Mouse (Mus musculus): ENCODE measurements around the gene Olfr1129. TPM values are rescaled to one million over a fixed set of nuclear protein-coding genes. Genes with fewer than 3 reads are reported as not detected.
"Not testable (repeated sequence)": the region's sequence is repeated elsewhere in the genome, so short reads cannot be mapped to it uniquely, and the experiment has no call there.

Olfr1129 gene
- not detected in 2 replicates for polyA plus RNA-seq (2016; fragmentation: Nextera tagmentation; extraction: Ambion mirVana)

- WGBS (ENCODE audit: insufficient replicate concordance) = 44% methylated on average over 1 of the region's 1 CpGs
- H3K9me3 ChIP-seq (replicated peaks); H3K9ac ChIP-seq; H3K27me3 ChIP-seq (replicated peaks); H3K27ac ChIP-seq; H3K4me3 ChIP-seq; H3K36me3 ChIP-seq; H3K4me1 ChIP-seq; H3K4me2 ChIP-seq; ATAC-seq: not testable (repeated sequence)
Observed at GRCm38 (mm10) chr2:87573602-87574001, at the start of gene Olfr1129. Gene Olfr1129, plus strand, starts transcription at chr2:87573902.

DNA sequence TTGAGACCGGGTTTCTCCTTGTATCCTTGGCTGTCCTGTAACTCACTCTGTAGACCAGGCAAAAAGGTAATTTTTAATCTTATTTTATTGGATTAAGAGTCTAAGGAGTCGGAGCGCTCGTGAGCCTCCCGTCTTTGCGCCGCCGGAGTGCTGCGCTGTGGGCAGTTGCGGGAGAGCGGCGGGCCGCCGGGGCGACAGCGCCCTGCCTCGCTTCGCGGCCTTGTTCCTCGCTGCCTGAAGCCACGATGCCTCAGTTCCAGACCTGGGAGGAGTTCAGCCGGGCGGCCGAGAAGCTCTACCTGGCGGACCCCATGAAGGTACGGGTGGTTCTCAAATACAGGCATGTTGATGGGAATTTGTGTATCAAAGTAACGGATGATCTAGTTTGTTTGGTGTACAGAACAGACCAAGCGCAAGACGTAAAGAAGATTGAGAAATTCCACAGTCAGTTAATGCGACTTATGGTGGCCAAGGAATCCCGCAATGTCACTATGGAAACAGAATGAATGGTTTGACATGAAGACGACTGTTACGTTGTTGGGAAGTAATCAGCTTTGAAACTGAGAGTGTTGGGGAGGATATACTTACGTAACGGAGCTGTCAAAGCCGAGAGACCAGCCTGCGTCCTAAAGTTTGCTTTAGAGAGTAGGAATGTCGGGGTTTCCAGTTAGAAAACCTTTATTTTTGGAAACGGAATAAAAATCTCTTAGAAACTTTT, 47.6 kb upstream of the Olfr1129 start:
- 26% methylated on average over 38 of the region's 39 CpGs for WGBS (ENCODE audit: insufficient replicate concordance)
- not testable (repeated sequence) for H3K27ac ChIP-seq; H3K4me3 ChIP-seq; H3K9ac ChIP-seq; H3K36me3 ChIP-seq; ATAC-seq; H3K4me1 ChIP-seq; H3K9me3 ChIP-seq (replicated peaks); H3K27me3 ChIP-seq (replicated peaks)
- peak overlapping the region; percentile 22; the same call in 1 of the 2 replicates for H3K4me2 ChIP-seq

DNA sequence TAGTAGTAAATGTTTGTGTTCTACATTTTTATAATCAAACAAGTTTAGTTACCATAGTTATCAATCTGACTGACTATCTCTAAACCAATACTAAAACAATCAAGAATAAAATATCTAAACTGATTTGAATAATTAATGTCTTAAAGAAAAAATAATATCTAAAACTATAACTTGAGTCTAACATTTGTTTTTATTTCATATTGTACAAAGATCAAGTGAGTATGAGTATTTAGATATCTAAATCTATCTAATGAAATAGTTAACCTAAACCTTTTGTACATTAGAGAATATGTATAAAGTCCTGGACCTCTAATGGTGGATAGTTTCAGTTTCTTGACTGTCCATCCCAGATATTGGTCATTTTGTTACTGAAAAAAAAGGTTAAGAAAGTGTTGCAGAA, 42.2 kb upstream of the Olfr1129 start, which contains the start of gene Olfr153:
Olfr153 (plus strand) TSS at position 301 of the 400 bp plus-strand sequence.
- Histone ChIP-seq H3K9ac (no peak within 1 kb of the TSS), H3K4me1 (no peaks in the 10 kb centered on the region), H3K27me3 (replicated peaks) (no peaks in the 10 kb centered on the region), H3K4me2 (no peak within 1 kb of the TSS), H3K9me3 (replicated peaks) (no peaks in the 10 kb centered on the region), H3K4me3 (no peak within 1 kb of the TSS), H3K27ac (no peak within 1 kb of the TSS), H3K36me3 (no peaks in the 10 kb centered on the region)
- no peak for ATAC-seq

DNA sequence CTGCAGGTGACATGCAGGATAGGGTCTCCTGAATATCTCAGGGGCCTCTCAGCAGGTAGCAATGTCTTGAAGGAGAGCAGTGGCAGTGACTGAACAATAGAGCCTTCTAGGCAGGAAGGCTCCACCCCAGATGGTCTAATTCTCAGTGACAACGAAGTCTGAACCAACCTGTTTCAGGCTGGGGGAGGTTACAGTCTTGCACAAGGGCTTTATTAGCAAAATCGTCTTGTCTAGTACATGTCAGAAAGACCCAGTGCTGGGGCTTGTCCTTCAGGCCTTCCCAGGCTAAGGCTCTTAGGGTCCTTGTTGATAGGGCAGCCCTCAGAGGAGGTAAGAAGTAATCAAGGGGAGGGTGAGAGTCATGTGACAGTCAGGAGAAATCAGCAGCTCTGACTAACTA, 38.9 kb upstream of the Olfr1129 start:
- no peak for ATAC-seq
- no peaks in the 10 kb centered on the region for H3K27me3 ChIP-seq (replicated peaks)
- no peaks in the 10 kb centered on the region for H3K9me3 ChIP-seq (replicated peaks)
- H3K36me3 ChIP-seq = no peaks in the 10 kb centered on the region
- H3K27ac ChIP-seq = no peak overlapping the region
- WGBS (ENCODE audit: insufficient replicate concordance) = 53% methylated on average over 2 of the region's 2 CpGs
- no peak overlapping the region for H3K9ac ChIP-seq
- H3K4me3 ChIP-seq = no peak overlapping the region
- no peak overlapping the region for H3K4me2 ChIP-seq
- H3K4me1 ChIP-seq = no peaks in the 10 kb centered on the region

- ATAC-seq = no peak
- Histone ChIP-seq H3K27me3 (replicated peaks) (no peaks in the 10 kb centered on the region), H3K27ac (no peak within 1 kb of the TSS), H3K9ac (no peak within 1 kb of the TSS), H3K4me3 (no peak within 1 kb of the TSS), H3K9me3 (replicated peaks) (no peaks in the 10 kb centered on the region), H3K36me3 (no peaks in the 10 kb centered on the region), H3K4me2 (no peak within 1 kb of the TSS), H3K4me1 (no peaks in the 10 kb centered on the region)
- WGBS (ENCODE audit: insufficient replicate concordance) = 69% methylated on average over 1 of the region's 1 CpGs
Observed at GRCm38 (mm10) chr2:87545442-87545841, 28.3 kb upstream of the Olfr1129 start, which contains the start of gene Olfr1128. Gene Olfr1128, minus strand, starts transcription at chr2:87545542.

GRCm38 (mm10) chr2:87605912-87606311, 32.2 kb downstream of the Olfr1129 start, which contains the start of gene Olfr1130:
Gene Olfr1130, plus strand, starts transcription at chr2:87606212.
- H3K27me3 ChIP-seq (replicated peaks); H3K27ac ChIP-seq; ATAC-seq; H3K9ac ChIP-seq; H3K9me3 ChIP-seq (replicated peaks); H3K36me3 ChIP-seq; H3K4me2 ChIP-seq; H3K4me1 ChIP-seq; H3K4me3 ChIP-seq: not testable (repeated sequence)

DNA sequence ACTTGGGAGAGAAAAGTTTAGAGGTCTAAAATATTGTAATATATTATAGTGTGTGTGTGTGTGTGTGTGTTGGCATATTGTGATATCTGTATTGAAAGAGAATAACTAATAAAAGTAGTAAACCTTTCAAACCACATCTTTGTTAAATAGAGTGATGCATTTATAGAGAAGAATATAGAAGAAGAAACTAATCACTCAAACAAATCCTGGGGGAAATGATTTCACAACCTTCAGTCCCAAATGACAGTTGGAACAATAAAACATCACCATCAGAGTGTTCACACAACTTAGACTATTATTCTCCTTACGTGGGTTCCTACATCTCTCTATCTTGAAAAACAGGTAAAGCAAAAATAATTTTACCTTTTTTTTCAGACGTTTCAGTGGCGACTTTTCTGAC, 53.1 kb downstream of the Olfr1129 start, which contains the start of gene Olfr1131:
Olfr1131 (plus strand) TSS at position 301 of the 400 bp plus-strand sequence.
- no peaks in the 10 kb centered on the region for H3K4me1 ChIP-seq
- H3K36me3 ChIP-seq = no peaks in the 10 kb centered on the region
- no peaks in the 10 kb centered on the region for H3K27me3 ChIP-seq (replicated peaks)
- no peak within 1 kb of the TSS for H3K4me3 ChIP-seq
- 0 out of 2 replicates have a peak, but pooled peaks cover 2% of the 10 kb centered on the region for H3K9me3 ChIP-seq (replicated peaks)
- no peak for ATAC-seq
- 49% methylated on average over 3 of the region's 3 CpGs for WGBS (ENCODE audit: insufficient replicate concordance)
- no peak within 1 kb of the TSS for H3K9ac ChIP-seq
- no peak within 1 kb of the TSS for H3K4me2 ChIP-seq
- no peak within 1 kb of the TSS for H3K27ac ChIP-seq

Other genes starting within 250 kb of the Olfr1129 start
- not detected in 2 replicates for gene Olfr1120, start 219.1 kb upstream of the Olfr1129 start, polyA plus RNA-seq (2016; fragmentation: Nextera tagmentation; extraction: Ambion mirVana)
- gene Olfr1121, start 204.0 kb upstream of the Olfr1129 start, polyA plus RNA-seq (2016; fragmentation: Nextera tagmentation; extraction: Ambion mirVana) = not detected in 2 replicates
- not detected in 2 replicates for gene Olfr1122, start 188.1 kb upstream of the Olfr1129 start, polyA plus RNA-seq (2016; fragmentation: Nextera tagmentation; extraction: Ambion mirVana)
- not detected in 2 replicates for gene Olfr1123, start 157.3 kb upstream of the Olfr1129 start, polyA plus RNA-seq (2016; fragmentation: Nextera tagmentation; extraction: Ambion mirVana)
- 0.05 TPM in 1 of 2 replicates, not detected in the other for gene Olfr1124, start 143.6 kb upstream of the Olfr1129 start, polyA plus RNA-seq (2016; fragmentation: Nextera tagmentation; extraction: Ambion mirVana)
- not detected in 2 replicates for gene Olfr1126, start 119.9 kb upstream of the Olfr1129 start, polyA plus RNA-seq (2016; fragmentation: Nextera tagmentation; extraction: Ambion mirVana)
- gene Pramel7, start 76.8 kb upstream of the Olfr1129 start, polyA plus RNA-seq (2016; fragmentation: Nextera tagmentation; extraction: Ambion mirVana) = not detected in 2 replicates
- gene Pramel6, start 67.3 kb upstream of the Olfr1129 start, polyA plus RNA-seq (2016; fragmentation: Nextera tagmentation; extraction: Ambion mirVana) = not detected in 2 replicates
- gene Olfr153, start 42.1 kb upstream of the Olfr1129 start, polyA plus RNA-seq (2016; fragmentation: Nextera tagmentation; extraction: Ambion mirVana) = not detected in 2 replicates
- gene Olfr1128, start 28.4 kb upstream of the Olfr1129 start, polyA plus RNA-seq (2016; fragmentation: Nextera tagmentation; extraction: Ambion mirVana) = not detected in 2 replicates
- not detected in 2 replicates for gene Olfr1130, start 32.3 kb downstream of the Olfr1129 start, polyA plus RNA-seq (2016; fragmentation: Nextera tagmentation; extraction: Ambion mirVana)
- not detected in 2 replicates for gene Olfr1131, start 53.2 kb downstream of the Olfr1129 start, polyA plus RNA-seq (2016; fragmentation: Nextera tagmentation; extraction: Ambion mirVana)
- not detected in 2 replicates for gene Olfr1132, start 63.6 kb downstream of the Olfr1129 start, polyA plus RNA-seq (2016; fragmentation: Nextera tagmentation; extraction: Ambion mirVana)
- not detected in 2 replicates for gene Olfr1133, start 73.5 kb downstream of the Olfr1129 start, polyA plus RNA-seq (2016; fragmentation: Nextera tagmentation; extraction: Ambion mirVana)
- gene Olfr1134, start 84.6 kb downstream of the Olfr1129 start, polyA plus RNA-seq (2016; fragmentation: Nextera tagmentation; extraction: Ambion mirVana) = not detected in 2 replicates
- not detected in 2 replicates for gene Olfr1135, start 99.8 kb downstream of the Olfr1129 start, polyA plus RNA-seq (2016; fragmentation: Nextera tagmentation; extraction: Ambion mirVana)
- gene Olfr1136, start 120.0 kb downstream of the Olfr1129 start, polyA plus RNA-seq (2016; fragmentation: Nextera tagmentation; extraction: Ambion mirVana) = not detected in 2 replicates
- gene Olfr1137, start 139.3 kb downstream of the Olfr1129 start, polyA plus RNA-seq (2016; fragmentation: Nextera tagmentation; extraction: Ambion mirVana) = not detected in 2 replicates
- not detected in 2 replicates for gene Olfr1138, start 166.1 kb downstream of the Olfr1129 start, polyA plus RNA-seq (2016; fragmentation: Nextera tagmentation; extraction: Ambion mirVana)
- gene Olfr1140, start 169.8 kb downstream of the Olfr1129 start, polyA plus RNA-seq (2016; fragmentation: Nextera tagmentation; extraction: Ambion mirVana) = not detected in 2 replicates
- not detected in 2 replicates for gene Olfr1141, start 180.1 kb downstream of the Olfr1129 start, polyA plus RNA-seq (2016; fragmentation: Nextera tagmentation; extraction: Ambion mirVana)
- gene Olfr152, start 205.6 kb downstream of the Olfr1129 start, polyA plus RNA-seq (2016; fragmentation: Nextera tagmentation; extraction: Ambion mirVana) = not detected in 2 replicates
- not detected in 2 replicates for gene Olfr1143, start 226.7 kb downstream of the Olfr1129 start, polyA plus RNA-seq (2016; fragmentation: Nextera tagmentation; extraction: Ambion mirVana)
- not detected in 2 replicates for gene Olfr1145, start 235.9 kb downstream of the Olfr1129 start, polyA plus RNA-seq (2016; fragmentation: Nextera tagmentation; extraction: Ambion mirVana)